Mouse (Mus musculus) thymus, postnatal 0 days (tissue): ENCODE measurements around the gene Igsf8. TPM values are rescaled to one million over a fixed set of nuclear protein-coding genes. Genes with fewer than 3 reads are reported as not detected.

Source experiments
- DNase-seq: peaks from one replicate; pipeline ENCODE4 v3.0.0-alpha.2; 2015; ENCODE audit warnings: low spot score
- polyA plus RNA-seq: library from polyadenylated mRNA; unstranded; fragments of >200 nt; fragmentation: Nextera tagmentation; extraction: Ambion mirVana; gene quantifications from 2 replicates; pipeline ENCODE4 v1.2.1, GENCODE M21; 2015

Gene Igsf8
- polyA plus RNA-seq, 1 experiment from 2014 or later, result 24.2 TPM

DNA sequence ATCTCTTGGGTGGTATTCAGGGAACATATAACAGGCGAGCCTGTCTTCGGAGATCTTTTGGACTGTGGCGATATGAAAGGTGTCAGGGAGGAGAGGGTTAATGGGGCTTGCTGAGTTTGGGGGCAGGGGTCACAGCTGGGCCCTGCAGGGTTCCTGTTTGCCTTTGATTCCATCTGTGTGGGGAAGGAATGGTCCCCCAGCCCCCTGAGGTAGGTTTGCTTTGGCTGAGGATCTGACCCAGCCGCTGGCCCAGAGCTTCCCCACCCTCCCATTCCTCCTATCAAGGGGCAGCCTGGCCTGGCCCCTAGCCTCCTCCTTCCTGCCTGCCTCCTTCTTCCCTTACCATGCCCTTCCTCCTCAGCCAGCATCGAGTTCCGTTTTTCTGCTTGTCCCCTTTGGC is 41.4 kb downstream of the Igsf8 start:
- no peak for DNase-seq

DNA sequence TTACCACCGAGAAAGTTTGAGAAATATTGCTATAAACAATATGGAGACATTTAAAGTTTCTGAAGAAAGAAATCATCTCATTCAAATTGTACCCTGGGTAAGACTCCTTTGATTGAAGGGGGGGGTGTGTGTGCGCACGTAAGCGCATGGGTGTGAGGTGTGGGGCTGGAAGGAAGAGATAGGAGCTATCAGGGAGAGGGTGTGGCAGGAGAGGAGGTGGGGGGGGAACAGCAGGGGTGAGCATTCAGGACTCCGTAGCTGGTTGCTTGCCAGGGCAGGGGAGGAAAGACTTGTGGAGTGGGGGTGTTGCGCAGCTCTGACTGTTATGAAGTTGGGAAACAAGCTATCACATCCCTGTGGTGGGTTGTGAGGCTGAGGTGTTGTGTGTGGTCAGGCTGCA is 43.0 kb downstream of the Igsf8 start:
- DNase-seq, result no peak

DNA sequence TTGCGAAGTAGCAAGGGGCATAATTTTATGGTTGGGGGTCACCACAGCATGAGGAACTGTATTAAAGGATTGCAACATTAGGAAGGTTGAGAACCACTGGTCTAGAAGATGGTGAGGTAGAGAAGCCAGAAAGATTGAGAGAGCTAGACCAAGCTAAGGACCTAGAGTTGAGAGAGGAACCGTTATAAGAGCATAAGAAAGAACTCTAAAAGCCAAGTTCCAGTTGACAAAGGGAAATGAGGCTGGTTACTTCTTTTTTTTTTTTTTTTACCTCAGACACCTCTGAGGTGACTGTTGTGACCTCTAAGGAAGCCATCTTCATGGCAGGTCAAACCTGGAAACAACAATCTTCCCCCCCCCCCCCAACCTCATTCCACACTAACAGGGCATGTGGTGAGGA is 43.7 kb downstream of the Igsf8 start:
- DNase-seq, result no peak

DNA sequence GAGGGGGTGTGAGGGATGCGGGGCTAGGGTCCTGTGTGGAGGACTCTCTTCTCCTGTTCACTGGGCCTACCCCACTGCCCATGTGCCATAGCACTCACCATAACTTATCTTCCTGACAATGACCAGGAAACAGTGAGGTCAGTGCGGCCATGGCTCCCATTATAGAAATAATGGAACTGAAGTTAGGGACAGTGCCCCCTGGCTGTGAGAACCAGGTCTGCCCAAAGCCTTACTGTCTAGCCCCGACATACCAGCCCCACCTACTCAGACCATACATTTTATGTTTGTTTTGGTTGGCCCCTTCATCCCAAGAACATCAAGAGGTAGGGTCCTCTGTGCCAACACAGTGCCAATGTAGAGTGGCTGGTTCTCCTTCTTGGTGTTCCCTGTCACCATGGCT is 44.2 kb downstream of the Igsf8 start:
- no peak for DNase-seq

DNA sequence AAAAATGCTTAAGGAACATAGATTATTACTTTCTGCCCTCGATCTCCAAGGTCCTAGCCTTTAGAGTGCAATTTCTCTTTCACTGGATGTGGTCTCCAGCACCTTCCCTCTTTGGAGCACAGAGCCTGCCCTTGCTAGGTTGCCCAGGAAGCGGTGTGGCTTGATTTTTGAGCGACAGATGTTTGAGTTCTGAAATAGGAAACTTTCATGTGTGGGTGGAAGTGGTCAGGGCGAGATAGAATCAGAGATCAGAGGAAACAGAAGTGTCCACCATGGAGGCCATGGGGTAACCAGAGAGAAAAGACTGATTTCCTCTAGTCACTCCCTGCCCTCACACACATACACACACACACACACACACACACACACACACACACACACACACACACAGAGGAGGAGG is 44.8 kb downstream of the Igsf8 start:
- peak; percentile 27 for DNase-seq

DNA sequence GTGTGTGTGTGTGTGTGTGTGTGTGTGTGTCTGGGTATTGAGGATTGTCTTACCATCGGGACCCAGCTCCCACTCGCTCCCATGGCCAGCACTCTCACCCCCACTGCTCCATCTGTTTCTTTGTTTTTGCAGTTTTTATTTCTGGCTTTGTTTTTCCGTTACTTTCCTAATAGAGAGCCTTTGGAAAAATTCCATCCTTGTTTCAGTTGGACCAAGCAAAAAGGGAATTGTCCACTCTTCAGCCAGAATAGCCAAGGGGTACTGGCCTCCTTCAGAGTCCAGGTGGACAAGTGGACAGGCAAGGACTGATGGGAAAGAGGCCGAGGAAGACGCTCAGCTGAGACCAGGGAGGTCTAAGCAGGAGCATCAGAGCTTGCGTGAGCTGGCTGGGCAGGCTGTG is 45.4 kb downstream of the Igsf8 start:
- DNase-seq, result no peak

DNA sequence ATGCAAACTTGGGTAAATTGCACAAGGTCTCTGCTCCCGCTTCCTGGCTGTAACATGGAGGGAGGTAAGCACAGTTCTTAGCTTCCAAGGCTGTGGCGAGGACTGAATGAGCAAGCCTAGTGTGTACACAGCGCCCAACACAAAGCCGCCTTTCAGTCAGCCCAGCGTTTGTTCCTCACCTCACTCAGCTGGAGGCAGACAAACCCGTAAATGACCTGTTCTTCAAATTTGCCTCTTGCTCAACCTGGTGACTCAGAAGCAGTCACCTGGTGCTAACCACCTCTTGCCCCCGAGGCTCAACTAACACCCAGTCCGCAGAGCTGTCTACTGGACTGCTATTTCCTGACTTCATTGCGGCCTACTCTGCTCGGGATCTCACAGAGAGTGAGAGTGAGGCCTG is 46.5 kb downstream of the Igsf8 start:
- no peak for DNase-seq

DNA sequence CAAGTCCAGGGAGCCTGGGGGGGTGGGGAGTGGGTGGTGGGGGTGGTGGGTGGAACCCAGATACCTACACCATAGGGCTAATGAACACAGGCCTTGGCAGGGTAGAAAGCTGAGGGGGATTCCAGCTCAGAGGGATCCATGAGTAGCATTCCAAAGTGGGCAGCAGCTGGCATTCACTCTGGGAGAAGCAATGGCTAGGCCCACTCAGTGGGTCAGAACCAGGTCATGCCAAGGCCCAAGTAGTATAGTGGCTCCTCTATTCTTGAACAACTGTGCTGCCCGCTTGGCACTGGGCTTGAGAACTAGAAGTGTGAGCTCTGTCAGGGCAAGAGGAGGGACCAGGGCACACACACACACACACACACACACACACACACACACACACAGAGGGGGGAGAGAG is 47.0 kb downstream of the Igsf8 start:
- no peak for DNase-seq

DNA sequence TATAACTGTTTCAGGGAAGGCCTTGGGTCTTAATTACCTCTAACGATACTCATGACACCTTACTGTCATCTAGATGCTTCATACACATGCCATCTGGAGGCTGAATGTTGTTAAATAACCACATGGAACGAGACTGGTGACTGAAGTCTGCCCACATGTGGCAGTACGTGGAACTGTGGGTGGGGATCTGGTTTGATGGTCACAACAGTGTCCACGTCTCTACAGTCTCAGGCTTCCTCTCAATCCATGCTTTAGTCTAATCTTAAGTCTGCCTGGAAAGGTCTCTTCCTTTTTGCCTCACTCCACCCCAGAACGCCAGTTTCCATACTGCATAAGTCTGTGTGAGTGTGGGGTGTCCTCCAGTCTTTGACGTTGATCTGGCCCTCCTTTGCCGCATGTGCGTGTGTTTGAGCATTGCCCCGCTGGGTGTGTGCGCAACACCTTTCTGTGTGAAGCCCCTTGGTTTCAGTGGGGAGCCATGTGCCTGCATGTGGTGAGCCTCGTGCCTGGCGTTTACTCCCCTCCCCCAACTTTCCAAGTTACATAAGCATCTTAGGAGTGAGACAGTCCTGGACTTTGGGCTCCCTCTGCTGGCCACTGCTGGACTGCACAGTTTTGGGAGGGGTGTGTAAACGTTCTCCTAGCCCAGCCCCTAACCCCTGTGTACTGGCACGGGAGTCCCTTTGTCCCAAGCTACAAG is 48.4 kb downstream of the Igsf8 start:
- peak; percentile 86 for DNase-seq

DNA sequence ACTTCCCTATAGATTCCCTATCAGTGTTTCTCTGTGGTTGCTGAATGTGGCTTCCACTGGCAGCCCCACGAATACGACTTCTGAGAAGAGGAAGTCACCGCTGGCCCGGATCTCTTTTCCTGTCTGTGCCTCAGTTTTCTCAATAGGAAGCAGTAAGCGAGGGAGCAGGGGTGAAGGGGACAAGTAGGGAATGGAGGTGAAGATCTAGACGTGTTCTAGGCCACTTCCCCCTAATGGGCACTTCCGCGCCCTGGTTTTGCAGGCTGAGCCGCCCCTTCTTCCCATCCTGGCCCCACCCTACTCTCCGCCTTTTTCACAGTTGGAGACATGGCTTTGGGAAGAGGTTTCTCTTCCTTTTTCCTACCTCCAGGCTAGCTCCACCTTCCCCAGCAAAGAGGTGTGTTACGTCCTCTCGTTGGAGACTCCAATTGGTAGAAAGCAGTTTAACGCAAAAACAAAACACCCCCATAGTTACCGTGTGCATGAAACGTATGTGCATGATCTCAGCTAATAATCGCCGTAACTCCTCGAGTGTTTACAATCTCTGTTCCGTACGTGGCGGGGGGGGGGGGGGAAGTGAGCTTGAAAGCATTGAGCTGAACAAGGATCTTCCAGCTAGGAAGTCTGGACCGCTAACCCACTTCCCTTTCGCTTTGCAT is 49.9 kb downstream of the Igsf8 start:
- peak; percentile 39 for DNase-seq

DNA sequence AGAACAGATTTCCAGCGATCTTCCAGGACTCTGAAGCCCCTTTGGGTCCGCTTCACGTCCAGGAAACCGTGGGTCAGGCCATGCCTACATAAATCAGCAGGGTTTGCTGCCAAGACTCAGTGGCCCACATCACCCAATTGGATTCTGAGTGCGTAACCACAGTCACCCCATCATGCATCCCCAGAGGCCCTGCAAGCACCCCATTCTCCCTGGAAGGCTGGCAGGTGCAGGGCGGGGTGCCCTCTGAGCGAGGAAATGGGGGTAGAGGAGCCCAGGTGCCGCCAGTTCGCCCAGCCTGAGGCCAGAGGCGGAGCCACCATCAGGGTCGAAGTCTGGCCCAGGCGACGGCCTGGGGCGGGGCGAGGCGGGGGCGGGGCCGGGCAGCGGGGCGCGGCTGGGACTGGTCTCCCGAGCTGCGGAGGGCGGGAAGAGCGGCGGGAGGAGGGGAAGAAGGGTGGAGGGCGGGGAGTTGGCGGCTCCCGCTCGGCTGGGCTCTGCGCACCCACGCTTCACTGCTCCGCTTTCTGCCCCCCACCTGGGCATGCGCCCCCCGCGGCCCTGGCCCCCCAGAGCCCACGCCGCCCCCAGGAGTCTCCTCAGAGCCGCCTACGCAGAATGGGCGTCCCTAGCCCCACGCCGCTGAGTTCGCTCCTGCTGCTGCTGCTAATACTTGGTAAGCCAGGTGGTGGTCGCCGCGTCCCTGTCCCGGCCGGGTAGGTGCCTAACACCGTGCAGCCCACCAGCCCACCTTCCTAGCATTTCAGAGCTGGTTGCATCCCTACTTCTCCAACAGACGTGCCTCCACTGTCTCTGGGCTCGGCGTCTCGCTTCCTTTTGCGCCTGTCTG is 50.7 kb downstream of the Igsf8 start:
- DNase-seq, result peak; percentile 82

DNA sequence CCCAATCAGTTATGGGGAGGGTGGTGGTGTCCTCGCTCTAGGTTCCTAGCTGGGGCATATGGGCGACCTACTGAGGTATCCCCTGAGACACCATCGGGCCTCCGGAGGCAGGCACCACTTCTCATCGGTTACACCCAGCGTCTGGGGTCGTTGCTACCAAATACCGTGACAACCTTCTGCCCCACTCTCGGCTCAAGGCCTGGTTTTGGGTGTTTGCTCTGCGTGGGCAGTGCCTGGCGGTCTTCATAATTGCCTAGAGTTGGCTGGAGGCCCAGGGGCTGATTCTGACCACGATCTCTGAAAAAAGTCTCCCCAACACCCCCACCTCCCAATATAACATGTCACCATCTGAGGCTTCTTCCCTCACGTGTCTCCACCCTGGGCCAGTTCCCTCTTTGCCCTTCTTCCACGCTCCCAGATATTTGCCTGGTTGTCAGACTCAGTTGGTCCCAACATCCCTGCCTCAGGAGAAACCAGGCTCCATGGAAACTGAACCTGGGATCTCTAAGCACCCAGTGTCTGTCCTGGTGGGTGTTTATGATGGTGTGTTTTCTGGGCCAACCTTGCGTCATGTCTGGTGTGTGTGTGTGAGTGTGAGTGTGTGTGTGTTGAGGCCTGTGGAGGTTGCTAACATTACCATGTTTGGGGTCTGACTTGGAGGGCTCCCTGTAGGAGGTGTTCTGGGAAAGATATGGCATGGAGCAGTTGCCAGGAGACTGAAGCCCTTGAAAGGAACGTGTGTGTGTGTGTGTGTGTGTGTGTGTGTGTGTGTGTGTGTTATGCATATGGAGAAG is 51.5 kb downstream of the Igsf8 start:
- DNase-seq, result peak; percentile 4

DNA sequence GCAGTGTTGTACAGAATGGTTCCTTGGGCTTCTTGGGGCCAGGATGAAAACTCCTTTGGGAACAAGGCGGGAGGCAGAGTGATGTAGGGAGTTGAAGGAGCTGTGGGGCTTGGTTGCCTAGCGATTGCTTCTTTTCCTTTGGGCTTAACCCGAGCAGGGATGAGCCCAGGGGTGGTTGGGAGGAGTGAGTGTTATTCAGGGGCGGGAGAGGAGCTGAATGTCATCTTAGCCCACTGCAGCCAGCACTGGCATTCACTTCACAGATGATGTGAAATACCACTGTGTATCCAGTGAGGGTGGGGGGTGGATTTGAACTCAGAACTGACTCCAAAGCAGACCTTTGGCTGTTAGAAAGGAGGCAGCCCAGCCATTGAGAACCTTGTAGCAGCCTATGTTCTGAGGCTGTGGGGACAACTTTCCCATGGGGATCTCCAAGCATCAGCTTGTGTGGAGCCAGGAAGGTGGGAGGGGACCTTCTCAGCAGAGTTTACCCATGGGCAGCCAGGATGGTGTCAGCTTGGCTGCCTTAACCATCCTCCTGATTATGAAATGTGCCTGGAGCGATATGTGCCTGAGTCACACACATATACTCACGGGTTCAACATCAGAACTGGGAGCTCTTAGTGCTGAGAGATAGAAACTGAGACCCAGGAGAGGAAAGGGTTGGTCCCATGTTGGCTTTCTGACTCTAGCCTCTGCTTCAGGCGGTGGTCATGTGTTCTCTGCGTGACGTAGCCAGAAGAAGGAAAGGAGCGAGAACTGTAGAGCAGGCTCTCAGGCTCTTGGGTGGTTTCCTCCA is 52.4 kb downstream of the Igsf8 start:
- DNase-seq, result no peak

DNA sequence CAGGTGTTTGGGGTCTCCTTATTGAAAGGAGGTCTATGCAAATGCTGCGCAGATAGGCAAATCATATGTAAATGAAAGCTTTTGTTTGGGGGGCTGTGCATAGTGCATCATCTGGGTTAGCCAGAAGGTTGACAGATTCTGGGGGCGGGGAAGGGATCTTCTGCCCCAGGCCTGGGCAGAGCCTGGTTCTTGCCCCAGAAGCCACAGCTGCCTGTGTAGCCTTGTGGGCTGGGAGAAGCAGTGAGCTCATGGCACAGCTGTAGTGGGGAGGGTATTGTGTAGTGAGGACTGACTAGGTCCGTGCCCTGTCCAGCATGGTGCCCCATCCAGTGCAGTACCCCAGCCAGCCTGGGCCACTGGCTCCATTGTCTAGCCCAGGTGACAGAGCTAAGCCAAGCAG is 53.5 kb downstream of the Igsf8 start:
- DNase-seq, result no peak

DNA sequence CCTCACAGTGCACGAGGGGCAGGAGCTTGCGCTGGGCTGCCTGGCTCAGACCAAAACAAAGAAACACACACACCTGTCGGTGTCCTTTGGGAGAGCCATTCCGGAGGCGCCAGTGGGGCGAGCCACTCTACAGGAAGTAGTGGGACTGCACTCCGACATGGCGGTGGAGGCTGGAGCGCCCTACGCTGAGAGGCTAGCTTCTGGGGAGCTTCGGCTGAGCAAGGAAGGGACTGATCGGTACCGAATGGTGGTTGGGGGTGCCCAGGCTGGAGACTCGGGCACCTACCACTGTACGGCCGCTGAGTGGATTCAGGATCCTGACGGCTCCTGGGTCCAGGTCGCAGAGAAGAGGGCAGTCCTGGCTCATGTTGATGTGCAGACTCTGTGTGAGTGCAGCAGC is 56.0 kb downstream of the Igsf8 start:
- DNase-seq, result no peak

DNA sequence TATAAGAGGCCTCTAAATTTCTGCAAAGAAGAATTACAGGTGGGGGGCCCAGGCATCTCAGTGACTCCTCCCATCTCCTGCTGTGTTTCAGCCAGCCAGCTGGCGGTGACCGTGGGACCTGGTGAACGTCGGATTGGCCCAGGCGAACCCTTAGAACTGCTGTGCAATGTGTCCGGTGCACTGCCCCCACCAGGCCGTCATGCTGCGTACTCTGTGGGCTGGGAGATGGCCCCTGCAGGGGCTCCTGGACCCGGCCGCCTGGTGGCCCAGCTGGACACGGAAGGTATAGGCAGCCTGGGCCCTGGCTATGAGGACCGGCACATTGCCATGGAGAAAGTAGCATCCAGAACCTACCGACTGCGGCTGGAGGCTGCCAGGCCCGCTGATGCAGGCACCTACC is 56.5 kb downstream of the Igsf8 start:
- DNase-seq, result no peak

DNA sequence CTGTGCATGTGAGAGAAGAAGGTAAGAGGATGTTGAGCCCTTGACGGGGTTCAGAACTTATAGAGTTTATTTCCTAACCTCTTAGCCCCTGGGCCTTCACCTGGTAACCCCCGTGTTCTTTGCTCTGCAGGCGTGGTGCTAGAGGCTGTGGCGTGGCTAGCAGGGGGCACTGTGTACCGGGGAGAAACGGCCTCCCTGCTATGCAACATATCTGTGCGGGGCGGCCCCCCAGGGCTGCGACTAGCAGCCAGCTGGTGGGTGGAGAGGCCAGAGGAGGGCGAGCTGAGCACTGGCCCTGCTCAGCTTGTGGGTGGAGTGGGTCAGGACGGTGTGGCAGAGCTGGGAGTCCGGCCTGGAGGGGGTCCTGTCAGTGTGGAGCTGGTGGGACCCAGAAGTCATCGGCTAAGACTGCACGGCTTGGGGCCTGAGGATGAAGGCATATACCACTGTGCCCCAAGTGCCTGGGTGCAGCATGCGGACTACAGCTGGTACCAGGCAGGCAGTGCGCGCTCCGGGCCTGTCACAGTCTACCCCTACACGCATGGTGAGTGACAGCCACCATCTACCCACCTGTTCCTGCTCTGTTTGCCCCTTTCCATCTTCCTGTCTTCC is 57.1 kb downstream of the Igsf8 start:
- DNase-seq, result no peak

DNA sequence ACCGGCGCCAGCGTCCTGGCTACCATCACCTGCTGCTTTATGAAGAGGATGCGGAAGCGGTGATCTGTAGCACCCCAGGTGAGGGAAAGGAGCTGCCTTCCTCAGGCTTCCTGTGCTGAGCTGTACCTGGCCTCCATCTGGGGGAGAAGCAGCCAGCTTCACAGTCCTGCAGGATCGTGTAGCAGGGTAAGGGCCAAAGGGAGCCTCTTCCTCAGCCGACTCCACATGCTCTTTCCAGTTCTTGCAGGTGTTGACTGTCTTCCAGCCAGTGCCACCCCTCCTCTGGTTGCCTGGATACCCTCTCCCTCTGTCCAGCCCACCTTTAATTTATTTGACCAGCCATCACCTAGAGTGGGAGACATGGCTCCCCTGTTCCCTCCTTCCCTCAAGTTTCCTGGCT is 57.9 kb downstream of the Igsf8 start:
- DNase-seq, result no peak

DNA sequence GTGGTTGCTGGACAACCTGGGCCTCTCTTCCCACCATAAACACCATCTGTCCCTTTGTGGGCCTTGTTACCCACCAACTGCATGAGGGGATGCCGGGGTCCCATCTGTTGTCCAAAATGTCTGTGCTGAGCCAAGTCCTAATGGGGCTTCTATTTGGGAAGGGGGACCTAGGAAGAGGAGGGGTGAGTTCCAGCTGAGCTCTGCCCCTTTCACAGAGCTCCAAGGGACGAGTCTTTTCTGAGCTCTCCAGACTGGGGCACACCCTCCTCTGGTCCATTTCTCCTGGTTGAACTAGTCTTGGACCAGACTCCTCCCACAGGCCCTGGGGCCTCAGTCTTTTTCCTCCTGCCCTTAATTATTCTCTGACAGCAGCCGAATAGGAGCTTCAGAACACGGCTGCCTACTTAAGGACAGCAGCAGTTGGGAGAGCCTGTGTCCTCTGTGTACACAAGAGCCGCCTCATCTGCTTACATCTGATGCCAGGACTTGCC is 58.5 kb downstream of the Igsf8 start:
- no peak for DNase-seq

DNA sequence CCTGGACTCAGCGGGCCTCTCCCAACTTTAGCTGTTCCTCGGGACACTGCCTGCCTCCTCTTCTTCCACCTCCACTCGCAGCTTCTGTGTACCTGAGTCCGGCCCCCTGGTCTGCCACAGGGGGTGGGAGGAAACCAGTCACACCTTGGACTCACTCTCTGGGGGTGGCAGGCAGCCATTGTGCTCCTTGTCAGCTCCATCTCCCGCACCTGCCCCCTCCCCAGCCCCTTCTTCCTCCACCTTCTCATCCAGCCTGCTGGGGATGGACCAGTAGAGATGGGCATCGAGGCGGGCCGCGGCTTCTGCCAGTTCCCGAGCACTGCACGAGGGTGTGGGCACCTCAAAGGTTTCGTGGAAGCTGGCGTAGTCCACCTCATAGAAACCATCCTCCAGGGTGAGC is 61.3 kb downstream of the Igsf8 start:
- DNase-seq, result no peak
